Mouse (Mus musculus): ENCODE measurements at regions not wholly inside any gene's neighbourhood (a gene's known extent, or its start where the extent isn't known, plus 50 kb on each side); places are given as distances from the start of the nearest gene placed in this dataset.

- TF ChIP-seq POLR2A (IDR thresholded peaks at IDR 0.05; ENCODE audit: low read depth, low read length) (no peak), CTCF (conservative IDR thresholded peaks at IDR 0.05; ENCODE audit: insufficient read depth, insufficient read length, low read depth, low read length) (no peak)
Observed at GRCm38 (mm10) chr7:40245188-40245587, 652.9 kb upstream of the Vstm2b start.
